Mouse (Mus musculus): ENCODE results near the gene Ensa. TPM values are rescaled to one million over a fixed set of nuclear protein-coding genes. Genes with fewer than 3 reads are reported as not detected.
"Not testable (repeated sequence)": the region's sequence is repeated elsewhere in the genome, so short reads cannot be mapped to it uniquely, and the experiment has no call there.

Ensa gene
- polyA plus RNA-seq, 1 experiment from 2014 or later = 53.8 TPM

GRCm38 (mm10) chr3:95651033-95651373 is 26.2 kb downstream of the Ensa start:
- H3K9me3 ChIP-seq (replicated peaks; ENCODE audit: low read length) = no peaks in the 10 kb centered on the region
- no peak for TF ChIP-seq CTCF (IDR thresholded peaks at IDR 0.05; ENCODE audit: low read depth)
- H3K4me1 ChIP-seq (replicated peaks; ENCODE audit: insufficient read depth, low read length) = peaks cover 12% of the 10 kb centered on the region; the same call in 1 of the 2 replicates
- DNase-seq (ENCODE audit: low spot score) = no peak
- H3K27me3 ChIP-seq (ENCODE audit: insufficient read depth, low read length) = no peaks in the 10 kb centered on the region
- peak overlapping the region; percentile 86 for H3K27ac ChIP-seq
- H3K36me3 ChIP-seq (ENCODE audit: insufficient read depth, low read length) = no peaks in the 10 kb centered on the region
- H3K4me3 ChIP-seq (replicated peaks; ENCODE audit: low read depth, low read length) = no peak overlapping the region
- no peak overlapping the region for H3K9ac ChIP-seq (ENCODE audit: low read depth, low read length)
- 82% methylated on average over 3 of the region's 3 CpGs for WGBS
- H3K4me2 ChIP-seq (ENCODE audit: low read length) = no peak overlapping the region
- no peak for ATAC-seq (replicated peaks; ENCODE audit: low FRiP score, low read depth)

- H3K27me3 ChIP-seq (ENCODE audit: insufficient read depth, low read length) = no peaks in the 10 kb centered on the region
- no peak for ATAC-seq (replicated peaks; ENCODE audit: low FRiP score, low read depth)
- H3K4me2 ChIP-seq (ENCODE audit: low read length) = no peak overlapping the region
- no peaks in the 10 kb centered on the region for H3K9me3 ChIP-seq (replicated peaks; ENCODE audit: low read length)
- TF ChIP-seq CTCF (IDR thresholded peaks at IDR 0.05; ENCODE audit: low read depth) = no peak
- DNase-seq (ENCODE audit: low spot score) = no peak
- H3K9ac ChIP-seq (ENCODE audit: low read depth, low read length) = no peak overlapping the region
- 83% methylated on average over 16 of the region's 16 CpGs for WGBS
- H3K4me3 ChIP-seq (replicated peaks; ENCODE audit: low read depth, low read length) = no peak overlapping the region
- peak overlapping the region; percentile 86 for H3K27ac ChIP-seq
- peaks cover 12% of the 10 kb centered on the region; the same call in 1 of the 2 replicates for H3K4me1 ChIP-seq (replicated peaks; ENCODE audit: insufficient read depth, low read length)
- no peaks in the 10 kb centered on the region for H3K36me3 ChIP-seq (ENCODE audit: insufficient read depth, low read length)
Measured at GRCm38 (mm10) chr3:95651391-95652203, 26.8 kb downstream of the Ensa start.

GRCm38 (mm10) chr3:95652204-95652811 is 27.5 kb downstream of the Ensa start:
- TF ChIP-seq CTCF (IDR thresholded peaks at IDR 0.05; ENCODE audit: low read depth) = peak; percentile 23; the same call in 1 of the 2 replicates
- Histone ChIP-seq H3K9ac (ENCODE audit: low read depth, low read length) (no peak overlapping the region), H3K4me1 (replicated peaks; ENCODE audit: insufficient read depth, low read length) (peaks cover 12% of the 10 kb centered on the region; the same call in 1 of the 2 replicates), H3K36me3 (ENCODE audit: insufficient read depth, low read length) (no peaks in the 10 kb centered on the region), H3K27ac (peak overlapping the region; percentile 25; the same call in 1 of the 2 replicates), H3K4me2 (ENCODE audit: low read length) (no peak overlapping the region), H3K27me3 (ENCODE audit: insufficient read depth, low read length) (no peaks in the 10 kb centered on the region), H3K4me3 (replicated peaks; ENCODE audit: low read depth, low read length) (no peak overlapping the region), H3K9me3 (replicated peaks; ENCODE audit: low read length) (no peaks in the 10 kb centered on the region)
- no peak for ATAC-seq (replicated peaks; ENCODE audit: low FRiP score, low read depth)
- 77% methylated on average over 7 of the region's 7 CpGs for WGBS
- no peak for DNase-seq (ENCODE audit: low spot score)

GRCm38 (mm10) chr3:95652871-95653270 is 28.1 kb downstream of the Ensa start:
- H3K9me3 ChIP-seq (replicated peaks; ENCODE audit: low read length) = no peaks in the 10 kb centered on the region
- TF ChIP-seq CTCF (IDR thresholded peaks at IDR 0.05; ENCODE audit: low read depth) = no peak
- H3K27ac ChIP-seq = no peak overlapping the region

GRCm38 (mm10) chr3:95653473-95654034 is 28.8 kb downstream of the Ensa start:
- Histone ChIP-seq H3K4me1 (replicated peaks; ENCODE audit: insufficient read depth, low read length) (peaks cover 12% of the 10 kb centered on the region; the same call in 1 of the 2 replicates), H3K36me3 (ENCODE audit: insufficient read depth, low read length) (no peaks in the 10 kb centered on the region), H3K9ac (ENCODE audit: low read depth, low read length) (no peak overlapping the region), H3K27me3 (ENCODE audit: insufficient read depth, low read length) (no peaks in the 10 kb centered on the region), H3K4me2 (ENCODE audit: low read length) (no peak overlapping the region), H3K9me3 (replicated peaks; ENCODE audit: low read length) (no peaks in the 10 kb centered on the region), H3K27ac (0 out of 2 replicates have a peak overlapping the region, but pooled peaks have one; percentile 21), H3K4me3 (replicated peaks; ENCODE audit: low read depth, low read length) (no peak overlapping the region)
- DNase-seq (ENCODE audit: low spot score) = peak; percentile 77
- ATAC-seq (replicated peaks; ENCODE audit: low FRiP score, low read depth) = no peak
- WGBS = 40% methylated on average over 11 of the region's 11 CpGs
- no peak for TF ChIP-seq CTCF (IDR thresholded peaks at IDR 0.05; ENCODE audit: low read depth)

More at GRCm38 (mm10) chr3:95652871-95653270, 28.1 kb downstream of the Ensa start:
- H3K4me2 ChIP-seq (ENCODE audit: low read length) = no peak overlapping the region
- ATAC-seq (replicated peaks; ENCODE audit: low FRiP score, low read depth) (no peak), DNase-seq (ENCODE audit: low spot score) (no peak)
- H3K9ac ChIP-seq (ENCODE audit: low read depth, low read length) = no peak overlapping the region
- no peaks in the 10 kb centered on the region for H3K27me3 ChIP-seq (ENCODE audit: insufficient read depth, low read length)
- 37% methylated on average over 6 of the region's 6 CpGs for WGBS
- H3K4me3 ChIP-seq (replicated peaks; ENCODE audit: low read depth, low read length) = no peak overlapping the region
- H3K4me1 ChIP-seq (replicated peaks; ENCODE audit: insufficient read depth, low read length) = peaks cover 12% of the 10 kb centered on the region; the same call in 1 of the 2 replicates
- no peaks in the 10 kb centered on the region for H3K36me3 ChIP-seq (ENCODE audit: insufficient read depth, low read length)

GRCm38 (mm10) chr3:95654371-95654770 is 29.6 kb downstream of the Ensa start:
- not testable (repeated sequence) for H3K27ac ChIP-seq; DNase-seq (ENCODE audit: low spot score); H3K9me3 ChIP-seq (replicated peaks; ENCODE audit: low read length); H3K9ac ChIP-seq (ENCODE audit: low read depth, low read length); H3K27me3 ChIP-seq (ENCODE audit: insufficient read depth, low read length); H3K4me2 ChIP-seq (ENCODE audit: low read length); H3K36me3 ChIP-seq (ENCODE audit: insufficient read depth, low read length); ATAC-seq (replicated peaks; ENCODE audit: low FRiP score, low read depth); H3K4me3 ChIP-seq (replicated peaks; ENCODE audit: low read depth, low read length)
- 85% methylated on average over 3 of the region's 3 CpGs for WGBS
- H3K4me1 ChIP-seq (replicated peaks; ENCODE audit: insufficient read depth, low read length) = peaks cover 12% of the 10 kb centered on the region; the same call in 1 of the 2 replicates
